Mouse (Mus musculus) embryonic facial prominence, embryonic 11.5 days (tissue): ENCODE data around the gene Plin4. TPM values are rescaled to one million over a fixed set of nuclear protein-coding genes. Genes with fewer than 3 reads are reported as not detected.
"Not testable (repeated sequence)": the region's sequence is repeated elsewhere in the genome, so short reads cannot be mapped to it uniquely, and the experiment has no call there.

Experiments used
- ATAC-seq: fragments of 200-750 bp; cut with Nextera tagmentation; replicated peaks from 2 replicates; pipeline ENCODE4 v1.8.0; 2017; ENCODE audit warnings: low read depth; ENCODE audit not compliant: insufficient number of reproducible peaks, low FRiP score, low TSS enrichment
- DNase-seq: peaks from one replicate; pipeline ENCODE4 v3.0.0-alpha.2; 2015; ENCODE audit warnings: low spot score
- H3K27ac ChIP-seq: fragments of 300-500 bp; sonication (generic); replicated peaks from 2 replicates; pipeline ENCODE4 v1.5.1; 2014; ENCODE audit warnings: mild to moderate bottlenecking, low read depth, low read length, control low read depth
- H3K27me3 ChIP-seq: fragments of 300-500 bp; sonication (generic); 2 replicates; pipeline ENCODE4 v1.6.1; 2014; ENCODE audit warnings: mild to moderate bottlenecking, low read length, moderate library complexity, mixed read lengths; ENCODE audit not compliant: control insufficient read depth, insufficient read depth
- H3K36me3 ChIP-seq: fragments of 300-500 bp; sonication (generic); replicated peaks from 2 replicates; pipeline ENCODE4 v1.6.1; 2014; ENCODE audit warnings: low read depth, mild to moderate bottlenecking, low read length, moderate library complexity, mixed read lengths; ENCODE audit not compliant: control insufficient read depth, insufficient read depth
- H3K4me1 ChIP-seq: fragments of 300-500 bp; sonication (generic); 2 replicates; pipeline ENCODE4 v1.6.1; 2014; ENCODE audit warnings: low read length, mixed read lengths; ENCODE audit not compliant: control insufficient read depth, insufficient read depth
- H3K4me2 ChIP-seq: fragments of 300-500 bp; sonication (generic); 2 replicates; pipeline ENCODE4 v1.6.1; 2014; ENCODE audit warnings: low read depth, mild to moderate bottlenecking, control low read depth, low read length, moderate library complexity
- H3K4me3 ChIP-seq: fragments of 300-500 bp; sonication (generic); 2 replicates; pipeline ENCODE4 v1.5.1; 2014; ENCODE audit warnings: low read depth, low read length, control low read depth
- H3K9ac ChIP-seq: fragments of 300-500 bp; sonication (generic); replicated peaks from 2 replicates; pipeline ENCODE4 v1.6.1; 2014; ENCODE audit warnings: mild to moderate bottlenecking, control low read depth, low read length
- H3K9me3 ChIP-seq: fragments of 300-500 bp; sonication (generic); replicated peaks from 2 replicates; pipeline ENCODE4 v1.6.1; 2016; ENCODE audit warnings: mild to moderate bottlenecking, low read length, inconsistent platforms, mixed read lengths; ENCODE audit not compliant: control insufficient read depth
- WGBS: fragments of 180-500 bp; shearing (Covaris S2); extraction: QIAGEN DNeasy Blood & Tissue Kit; methylation state at CpG from one replicate; pipeline ENCODE4 v1.1.7; 2014; 5-methylcytosine and 5-hydroxymethylcytosine counted together
- polyA plus RNA-seq: library from polyadenylated mRNA; unstranded; fragments of >200 nt; fragmentation: Nextera tagmentation; extraction: Ambion mirVana; gene quantifications from 2 replicates; pipeline ENCODE4 v1.2.1, GENCODE M21; 2014

Gene Plin4
- polyA plus RNA-seq, 1 experiment from 2014 or later: not detected

DNA sequence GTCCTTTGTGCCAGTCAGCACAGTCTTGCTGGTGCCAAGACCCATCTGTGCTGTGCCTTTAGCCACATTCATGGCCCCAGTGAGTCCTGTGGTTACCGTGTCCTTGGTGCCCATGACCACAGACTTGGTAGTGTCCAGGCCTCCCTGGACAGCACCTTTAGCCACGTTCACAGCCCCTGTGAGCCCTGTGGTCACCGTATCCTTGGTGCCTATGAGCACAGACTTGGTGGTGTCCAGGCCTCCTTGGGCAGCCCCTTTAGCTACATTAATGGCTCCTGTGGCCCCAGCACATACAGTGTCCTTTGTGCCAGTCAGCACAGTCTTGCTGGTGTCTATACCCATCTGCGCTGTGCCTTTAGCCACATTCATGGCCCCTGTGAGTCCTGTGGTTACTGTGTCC lies 3.2 kb downstream of the Plin4 start:
- not testable (repeated sequence) for H3K4me2 ChIP-seq, H3K27ac ChIP-seq, H3K4me1 ChIP-seq, H3K9me3 ChIP-seq, H3K9ac ChIP-seq, H3K4me3 ChIP-seq, H3K27me3 ChIP-seq, DNase-seq, ATAC-seq, H3K36me3 ChIP-seq
- 95% methylated on average over 4 of the region's 4 CpGs for WGBS

DNA sequence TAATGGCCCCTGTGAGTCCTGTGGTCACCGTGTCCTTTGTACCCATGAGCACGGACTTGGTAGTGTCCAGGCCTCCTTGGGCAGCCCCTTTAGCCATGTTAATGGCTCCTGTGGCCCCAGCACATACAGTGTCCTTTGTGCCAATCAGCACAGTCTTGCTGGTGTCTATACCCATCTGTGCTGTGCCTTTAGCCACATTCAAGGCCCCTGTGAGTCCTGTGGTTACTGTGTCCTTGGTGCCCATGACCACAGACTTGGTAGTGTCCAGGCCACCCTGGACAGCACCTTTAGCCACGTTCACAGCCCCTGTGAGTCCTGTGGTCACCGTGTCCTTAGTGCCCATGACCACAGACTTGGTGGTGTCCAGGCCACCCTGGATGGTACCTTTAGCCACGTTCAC lies 4.8 kb downstream of the Plin4 start:
- ATAC-seq, DNase-seq, H3K27ac ChIP-seq, H3K4me3 ChIP-seq, H3K4me2 ChIP-seq, H3K36me3 ChIP-seq, H3K4me1 ChIP-seq, H3K9me3 ChIP-seq, H3K27me3 ChIP-seq, H3K9ac ChIP-seq: not testable (repeated sequence)
- 89% methylated on average over 1 of the region's 5 CpGs for WGBS

DNA sequence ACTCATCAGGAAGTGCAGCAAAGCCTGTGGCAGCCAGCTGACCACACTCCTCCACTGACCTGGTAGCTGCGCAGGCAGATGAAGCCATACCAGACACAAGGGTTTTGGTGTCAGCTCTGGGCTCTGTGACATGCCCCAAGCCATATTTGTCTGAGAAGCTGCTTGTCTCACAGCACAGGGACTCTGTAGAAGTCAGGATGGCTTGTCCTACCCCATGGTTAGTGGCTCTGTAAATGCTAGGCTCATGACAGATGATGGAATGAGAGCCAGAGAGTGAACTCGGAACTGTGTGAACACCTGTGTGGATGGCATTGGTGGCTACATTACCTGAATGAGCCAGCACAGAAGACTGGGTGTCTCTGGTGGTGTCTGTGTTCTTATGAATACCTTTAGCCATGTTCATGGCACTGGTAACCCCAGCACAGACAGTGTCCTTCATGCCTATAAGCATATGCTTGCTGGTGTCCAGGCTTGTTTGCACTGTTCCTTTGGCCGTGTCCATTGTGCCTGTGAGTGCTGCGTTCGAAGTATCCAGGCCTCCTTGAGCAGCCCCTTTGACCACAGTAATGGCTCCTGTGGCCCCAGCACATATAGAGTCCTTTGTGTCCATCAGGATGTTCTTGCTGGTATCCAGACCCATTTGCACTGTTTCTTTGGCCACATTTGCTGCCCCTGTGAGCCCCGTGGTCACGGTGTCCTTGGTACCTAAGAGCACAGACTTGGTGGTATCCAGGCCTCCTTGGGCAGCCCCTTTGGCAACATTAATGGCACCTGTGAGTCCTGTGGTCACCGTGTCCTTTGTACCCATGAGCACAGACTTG lies 5.9 kb downstream of the Plin4 start:
- no peaks in the 10 kb centered on the region for H3K27me3 ChIP-seq
- ATAC-seq (no peak), DNase-seq (no peak)
- no peak overlapping the region for H3K9ac ChIP-seq
- WGBS: 94% methylated on average over 8 of the region's 8 CpGs
- no peaks in the 10 kb centered on the region for H3K9me3 ChIP-seq
- H3K4me1 ChIP-seq: no peaks in the 10 kb centered on the region
- H3K27ac ChIP-seq: no peak overlapping the region
- peaks cover 10% of the 10 kb centered on the region for H3K36me3 ChIP-seq
- no peak overlapping the region for H3K4me3 ChIP-seq
- no peak overlapping the region for H3K4me2 ChIP-seq

DNA sequence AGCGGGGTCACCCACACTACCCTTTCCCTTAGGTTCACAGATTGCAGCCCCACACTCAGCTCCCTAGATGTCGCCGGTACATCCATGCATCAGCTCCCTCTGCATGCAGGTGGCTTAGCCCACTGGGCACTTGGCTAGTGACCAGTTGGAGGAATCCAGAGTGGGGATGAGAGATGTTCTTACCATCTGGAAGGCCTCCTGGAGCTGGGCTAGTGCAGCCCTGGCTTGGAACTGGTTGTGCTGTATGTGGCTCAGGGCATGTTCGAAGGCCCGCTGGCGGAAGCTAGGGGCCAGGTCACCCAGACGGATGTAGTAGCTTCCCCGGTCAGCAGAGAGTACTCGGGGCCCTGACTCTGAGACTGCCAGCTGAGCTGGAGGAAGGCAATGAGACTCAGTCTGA lies 6.7 kb downstream of the Plin4 start:
- no peak overlapping the region for H3K4me2 ChIP-seq
- H3K27ac ChIP-seq: no peak overlapping the region
- no peak overlapping the region for H3K4me3 ChIP-seq
- H3K36me3 ChIP-seq: peaks cover 10% of the 10 kb centered on the region
- no peaks in the 10 kb centered on the region for H3K4me1 ChIP-seq
- DNase-seq (no peak), ATAC-seq (no peak)
- no peaks in the 10 kb centered on the region for H3K27me3 ChIP-seq
- H3K9ac ChIP-seq: no peak overlapping the region
- H3K9me3 ChIP-seq: no peaks in the 10 kb centered on the region
- 92% methylated on average over 9 of the region's 9 CpGs for WGBS

DNA sequence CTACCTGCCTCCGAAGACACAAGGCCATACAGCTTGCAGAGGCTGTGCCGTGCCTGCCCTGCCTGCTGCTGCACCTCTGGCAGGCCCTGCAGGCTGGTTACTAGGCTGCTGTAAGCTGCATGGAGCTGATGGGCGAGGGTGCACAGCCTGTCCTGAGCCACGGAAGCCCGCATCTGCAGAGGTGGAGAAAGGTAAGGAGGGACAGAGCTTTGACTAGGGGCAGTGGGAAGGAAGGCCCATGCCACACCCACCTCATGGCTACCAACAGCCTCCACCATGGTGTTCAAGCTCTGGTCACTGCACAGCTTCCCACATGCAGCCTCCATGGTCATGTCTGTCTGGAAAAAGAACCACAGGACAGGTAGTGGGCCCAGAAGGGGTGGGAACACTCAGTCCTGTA lies 7.4 kb downstream of the Plin4 start:
- no peak overlapping the region for H3K9ac ChIP-seq
- no peak overlapping the region for H3K4me2 ChIP-seq
- no peak overlapping the region for H3K27ac ChIP-seq
- DNase-seq (no peak), ATAC-seq (no peak)
- H3K4me3 ChIP-seq: no peak overlapping the region
- H3K27me3 ChIP-seq: no peaks in the 10 kb centered on the region
- WGBS: 92% methylated on average over 5 of the region's 5 CpGs
- no peaks in the 10 kb centered on the region for H3K4me1 ChIP-seq
- H3K9me3 ChIP-seq: no peaks in the 10 kb centered on the region
- peaks cover 15% of the 10 kb centered on the region for H3K36me3 ChIP-seq

DNA sequence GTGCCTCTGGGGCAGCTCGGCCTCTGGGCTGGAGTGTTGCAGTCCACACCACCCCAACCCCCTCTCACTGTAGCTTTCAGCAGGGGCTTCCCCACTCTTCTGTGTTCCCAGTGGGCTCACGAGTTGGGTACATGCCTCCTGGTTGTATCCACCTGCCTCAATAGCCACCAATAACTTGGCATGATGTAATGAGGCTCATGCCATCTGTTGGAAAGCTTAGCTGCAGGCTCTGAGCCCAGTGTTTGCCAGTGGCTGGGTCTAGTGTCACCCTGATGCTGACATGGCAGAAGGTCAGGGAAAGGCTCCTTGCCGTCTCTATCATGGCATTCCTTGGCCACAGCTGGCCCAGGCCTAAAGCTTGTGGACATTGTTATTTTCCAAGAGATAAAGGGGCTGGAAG lies 8.8 kb downstream of the Plin4 start:
- Histone ChIP-seq H3K4me2 (no peak overlapping the region), H3K4me3 (no peak overlapping the region), H3K9ac (no peak overlapping the region), H3K9me3 (no peaks in the 10 kb centered on the region), H3K4me1 (no peaks in the 10 kb centered on the region), H3K27ac (no peak overlapping the region), H3K27me3 (no peaks in the 10 kb centered on the region), H3K36me3 (peaks cover 25% of the 10 kb centered on the region)
- no peak for DNase-seq
- 92% methylated on average over 3 of the region's 3 CpGs for WGBS
- no peak for ATAC-seq

DNA sequence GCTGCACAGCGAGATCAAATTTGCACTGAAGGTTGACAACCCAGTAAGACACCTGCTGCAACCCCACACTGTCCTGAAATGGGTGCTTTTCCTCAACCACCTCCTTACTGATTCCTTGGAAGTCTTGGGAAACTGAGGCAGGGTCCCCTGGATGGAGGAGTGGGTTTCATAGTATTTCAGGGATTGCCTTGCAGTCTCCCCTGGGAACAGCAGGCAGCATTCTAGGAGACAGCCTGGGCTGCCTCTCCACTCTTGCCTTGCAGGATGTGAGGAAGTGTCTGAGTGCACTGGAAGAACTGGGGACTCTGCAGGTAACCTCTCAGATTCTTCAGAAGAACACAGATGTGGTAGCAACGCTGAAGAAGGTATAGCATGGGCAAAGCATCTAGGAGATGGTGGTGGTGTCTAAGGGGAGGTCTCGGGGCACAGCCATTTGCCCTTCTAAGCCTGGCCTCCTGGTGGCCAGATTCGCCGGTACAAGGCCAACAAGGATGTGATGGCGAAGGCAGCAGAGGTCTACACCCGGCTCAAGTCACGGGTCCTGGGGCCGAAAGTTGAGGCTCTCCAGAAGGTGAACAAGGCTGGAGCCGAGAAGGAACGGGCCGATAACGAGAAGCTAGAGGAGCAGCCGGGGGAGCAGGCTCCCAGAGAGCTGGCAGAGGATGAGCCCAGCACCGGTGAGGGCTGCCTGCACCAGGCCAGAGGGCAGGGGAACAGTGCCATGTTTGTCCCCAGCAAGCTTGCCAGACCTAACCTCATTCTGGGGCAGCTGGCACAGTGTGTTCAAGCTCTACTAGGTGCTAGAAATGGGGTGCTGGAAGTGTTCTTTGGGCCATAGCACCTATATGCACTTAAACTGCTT lies 10.7 kb downstream of the Plin4 start:
- no peaks in the 10 kb centered on the region for H3K9me3 ChIP-seq
- no peaks in the 10 kb centered on the region for H3K4me1 ChIP-seq
- no peaks in the 10 kb centered on the region for H3K27me3 ChIP-seq
- no peak for ATAC-seq
- H3K27ac ChIP-seq: no peak overlapping the region
- H3K36me3 ChIP-seq: peaks cover 25% of the 10 kb centered on the region
- no peak overlapping the region for H3K4me3 ChIP-seq
- no peak overlapping the region for H3K4me2 ChIP-seq
- H3K9ac ChIP-seq: no peak overlapping the region
- WGBS: 90% methylated on average over 15 of the region's 15 CpGs
- no peak for DNase-seq

DNA sequence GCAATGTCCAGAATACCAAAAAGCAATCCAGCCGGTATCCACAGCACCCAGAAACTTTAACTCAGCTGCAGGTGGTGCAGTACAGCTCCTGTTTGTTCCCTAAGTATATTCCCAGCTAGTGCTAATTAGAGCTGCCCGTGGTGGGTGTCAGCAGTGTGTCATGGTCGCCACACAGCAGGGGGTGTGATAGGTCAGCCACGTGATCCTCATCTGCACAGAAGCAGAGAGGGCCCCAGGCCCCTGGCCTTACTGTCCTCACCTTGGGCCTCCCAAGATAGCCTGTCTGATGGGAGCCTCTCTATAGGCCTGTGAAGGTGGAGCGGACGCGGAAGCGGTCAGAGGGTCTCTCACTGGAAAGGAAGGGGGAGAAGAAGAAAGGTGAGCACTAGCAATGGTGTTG lies 11.4 kb downstream of the Plin4 start:
- Histone ChIP-seq H3K27ac (no peak overlapping the region), H3K36me3 (peaks cover 25% of the 10 kb centered on the region), H3K9ac (no peak overlapping the region), H3K4me3 (no peak overlapping the region), H3K27me3 (no peaks in the 10 kb centered on the region), H3K4me2 (no peak overlapping the region; the same call in 1 of the 2 replicates), H3K4me1 (no peaks in the 10 kb centered on the region), H3K9me3 (no peaks in the 10 kb centered on the region)
- ATAC-seq (no peak), DNase-seq (no peak)
- WGBS: 94% methylated on average over 8 of the region's 8 CpGs
